Mouse (Mus musculus): ENCODE measurements around the gene Cpne2.

Cpne2 gene

DNA sequence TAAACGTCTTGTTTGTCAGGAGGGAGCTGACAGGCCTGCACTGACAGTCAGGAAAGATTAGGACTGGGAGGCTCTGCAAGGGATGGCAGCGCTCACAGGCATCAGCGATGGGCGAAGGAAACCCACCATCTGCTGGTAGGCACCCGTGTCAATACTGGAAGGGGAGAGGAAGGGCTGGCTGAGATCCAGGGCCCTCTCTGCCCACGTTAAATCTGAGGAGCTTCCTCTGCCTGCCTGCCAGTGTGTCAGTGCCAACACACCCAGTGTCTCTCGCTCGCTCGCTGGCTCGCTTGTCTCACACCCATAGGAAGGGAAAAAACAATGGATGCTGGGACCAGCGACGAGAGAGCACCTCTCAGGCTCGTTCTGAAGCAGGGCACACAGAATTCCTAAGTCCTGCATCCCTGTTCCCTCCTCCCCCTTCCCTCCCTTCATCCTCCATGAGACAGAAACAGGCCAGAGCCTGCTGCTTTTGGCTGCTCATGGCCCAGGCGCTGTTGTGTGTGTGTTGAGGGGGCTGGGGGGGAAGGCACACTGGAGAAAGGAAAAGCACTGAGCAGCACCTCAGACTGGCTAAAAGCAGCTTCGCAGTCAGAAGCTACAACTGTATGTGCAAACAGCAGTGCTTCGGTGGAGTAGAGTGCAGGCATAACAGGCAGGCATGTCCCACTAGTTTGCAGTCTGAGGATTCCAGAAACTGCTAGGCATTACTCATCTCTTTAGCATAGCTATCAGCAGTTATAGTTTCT is 41.5 kb downstream of the Cpne2 start:
- ATAC-seq (ENCODE audit: insufficient number of reproducible peaks, low FRiP score, low TSS enrichment) = peak; percentile 77

GRCm38 (mm10) chr8:94575148-94575547 is 42.4 kb downstream of the Cpne2 start:
- ATAC-seq (ENCODE audit: insufficient number of reproducible peaks, low FRiP score, low TSS enrichment) = no peak

- no peak for ATAC-seq (ENCODE audit: insufficient number of reproducible peaks, low FRiP score, low TSS enrichment)
Measured at GRCm38 (mm10) chr8:94581820-94582483, 49.2 kb downstream of the Cpne2 start.

- ATAC-seq (ENCODE audit: insufficient number of reproducible peaks, low FRiP score, low TSS enrichment) = no peak
Measured at GRCm38 (mm10) chr8:94582569-94582968, 49.8 kb downstream of the Cpne2 start.

DNA sequence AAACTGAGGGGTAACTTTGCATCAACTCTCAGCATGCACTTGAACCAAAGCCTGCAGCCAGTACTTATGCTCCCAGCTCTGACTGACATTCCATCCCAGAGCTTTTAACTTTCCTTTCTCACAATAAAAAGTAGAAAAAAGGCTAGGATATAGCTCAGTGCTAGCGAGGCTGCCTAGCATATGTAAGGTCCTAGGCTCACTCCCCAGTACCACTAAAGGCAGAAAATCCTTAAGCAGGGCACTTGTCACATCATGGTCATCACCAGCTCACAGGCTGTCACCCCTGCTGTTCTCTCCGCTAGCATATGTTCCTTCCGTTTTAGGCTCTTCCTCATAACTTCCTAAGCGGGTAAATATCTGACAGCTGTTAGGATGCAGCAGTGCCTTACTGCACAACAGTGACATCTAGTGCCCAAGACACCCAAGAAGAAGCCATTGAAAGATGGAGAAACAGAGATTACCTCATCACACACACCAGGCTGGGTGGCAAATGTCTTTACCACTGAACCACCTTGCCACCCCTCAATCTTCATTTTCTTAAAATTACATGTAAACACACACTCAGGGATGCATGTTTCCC is 51.5 kb downstream of the Cpne2 start:
- no peak for ATAC-seq (ENCODE audit: insufficient number of reproducible peaks, low FRiP score, low TSS enrichment)

DNA sequence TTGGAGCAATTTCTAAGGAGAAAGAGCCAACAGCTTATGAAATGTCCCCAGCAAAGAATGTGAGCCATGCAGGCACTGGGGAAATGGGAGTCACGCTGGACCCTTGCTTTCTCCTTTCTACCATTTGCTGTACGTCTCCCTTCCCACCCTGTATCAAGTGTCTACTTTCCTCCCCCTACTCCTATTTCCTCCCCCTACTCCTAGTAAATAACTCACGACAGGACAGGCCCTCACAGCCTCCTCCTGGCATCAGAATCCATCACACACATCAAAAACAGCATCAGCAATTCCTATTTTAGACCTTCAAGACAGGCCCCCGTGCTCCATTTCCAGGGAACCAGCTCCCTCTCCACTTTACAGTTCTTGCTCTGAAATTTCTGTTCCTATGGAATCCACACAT is 58.9 kb downstream of the Cpne2 start:
- ATAC-seq (ENCODE audit: insufficient number of reproducible peaks, low FRiP score, low TSS enrichment) = no peak

DNA sequence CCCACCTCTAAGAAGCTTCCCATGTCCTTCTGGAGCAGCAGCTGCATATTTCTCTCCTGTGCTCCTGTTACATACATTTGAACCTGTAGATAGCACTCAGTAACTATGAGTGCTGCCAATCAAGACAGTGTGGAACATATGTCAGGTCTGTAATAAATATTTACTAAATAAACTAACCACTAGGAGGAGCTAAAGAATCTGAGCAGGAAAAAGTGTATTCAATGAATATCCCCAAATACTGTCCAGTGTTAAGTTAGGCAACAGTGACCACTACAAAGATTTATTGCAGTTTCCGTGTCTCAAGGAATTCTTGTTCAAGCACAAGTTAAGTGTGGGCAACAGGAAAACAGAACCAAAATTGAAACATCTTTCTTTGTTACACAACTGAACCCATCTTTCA is 61.4 kb downstream of the Cpne2 start:
- no peak for ATAC-seq (ENCODE audit: insufficient number of reproducible peaks, low FRiP score, low TSS enrichment)

DNA sequence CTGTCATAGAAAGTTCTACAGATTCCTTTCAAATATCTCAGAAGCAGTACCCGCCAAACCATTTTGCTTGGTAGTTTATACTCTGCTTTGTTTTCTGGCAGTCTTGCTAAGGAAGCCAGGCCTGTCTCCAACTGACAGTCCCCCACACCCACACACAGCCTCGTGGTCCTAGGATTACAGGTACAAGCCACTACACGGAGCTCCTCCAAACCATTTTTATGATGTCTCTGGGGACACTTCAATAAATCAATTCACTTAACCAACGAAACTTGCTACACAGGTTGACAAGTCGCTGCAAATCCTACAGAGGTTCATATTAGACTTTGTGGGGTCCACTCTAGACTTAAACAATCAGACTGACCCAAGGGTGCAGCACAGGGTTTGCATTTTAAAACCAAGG is 67.7 kb downstream of the Cpne2 start:
- ATAC-seq (ENCODE audit: insufficient number of reproducible peaks, low FRiP score, low TSS enrichment) = no peak

DNA sequence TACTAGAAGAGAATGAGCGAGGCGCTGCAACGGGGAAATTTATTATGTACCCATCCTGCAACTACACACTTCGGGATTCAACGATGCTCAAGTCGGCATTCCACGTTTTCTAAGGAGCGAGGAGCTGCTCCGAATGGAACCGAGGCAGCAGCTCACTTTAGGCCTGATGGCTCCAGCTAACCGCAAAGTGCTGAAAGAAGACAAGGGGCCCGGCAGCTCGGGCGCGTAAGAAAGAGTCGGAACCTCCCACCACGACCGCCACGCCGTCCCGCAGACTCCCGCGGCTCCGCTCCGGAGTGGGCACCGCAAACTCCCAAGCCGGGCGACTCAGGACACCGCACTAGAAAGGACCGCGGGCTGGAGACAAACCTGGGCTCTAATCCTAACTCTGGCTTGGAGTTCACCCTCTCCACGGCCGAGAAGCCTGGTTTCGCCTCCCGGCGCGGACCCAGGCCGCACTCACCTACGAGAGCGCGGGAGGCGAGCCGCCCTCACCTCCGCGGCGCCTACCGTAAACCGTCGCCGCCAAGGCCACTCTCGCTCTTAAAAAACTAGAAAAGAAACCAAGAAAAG is 68.3 kb downstream of the Cpne2 start:
- ATAC-seq (ENCODE audit: insufficient number of reproducible peaks, low FRiP score, low TSS enrichment) = peak; percentile 45

- ATAC-seq (ENCODE audit: insufficient number of reproducible peaks, low FRiP score, low TSS enrichment) = peak; percentile 99
Measured at GRCm38 (mm10) chr8:94601607-94602385, 69.0 kb downstream of the Cpne2 start, which contains the start of the genes Rspry1 and Fam192a. TSS of gene Rspry1 (plus strand) at chr8:94601937. TSS of gene Fam192a (minus strand) at chr8:94601997.

GRCm38 (mm10) chr8:94602471-94603131 is 69.8 kb downstream of the Cpne2 start:
- no peak for ATAC-seq (ENCODE audit: insufficient number of reproducible peaks, low FRiP score, low TSS enrichment)

DNA sequence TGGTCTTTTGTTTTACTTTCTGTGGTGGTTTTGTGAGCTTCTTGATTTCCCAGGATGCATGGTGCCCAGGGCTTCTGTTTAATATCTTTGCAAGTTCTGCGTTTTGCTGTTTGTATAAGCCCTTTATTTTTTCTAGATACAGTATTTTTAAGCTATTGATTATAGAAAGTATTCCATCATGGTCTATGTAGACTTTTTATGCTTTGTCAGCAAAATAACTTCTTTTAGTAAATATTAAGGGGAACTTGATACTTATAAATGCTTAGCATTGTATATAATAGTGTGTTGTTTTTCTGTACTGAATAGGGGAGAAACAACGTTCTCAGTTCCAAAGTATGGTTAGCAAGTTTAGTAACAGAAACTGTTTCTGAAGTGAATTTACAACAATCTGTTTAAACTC is 71.2 kb downstream of the Cpne2 start:
- no peak for ATAC-seq (ENCODE audit: insufficient number of reproducible peaks, low FRiP score, low TSS enrichment)

DNA sequence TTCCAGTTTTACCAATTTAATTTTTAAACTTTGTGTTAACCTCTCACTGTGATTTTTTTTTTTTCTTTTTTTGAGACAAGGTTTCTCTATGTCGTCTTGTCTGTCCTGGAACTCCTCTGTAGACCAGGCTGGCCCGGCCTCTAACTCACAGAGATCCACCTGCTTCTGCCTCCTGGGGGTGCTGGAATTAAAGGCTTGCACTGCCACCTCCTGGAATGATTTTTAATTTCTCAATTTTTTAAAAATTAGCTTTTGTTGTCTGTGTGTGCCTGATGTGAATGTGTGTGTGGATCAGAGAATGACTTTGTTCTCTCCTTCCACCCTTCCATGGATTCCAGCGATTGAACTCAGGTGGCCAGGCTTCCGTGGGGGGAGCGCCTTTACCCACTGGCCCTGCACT is 74.3 kb downstream of the Cpne2 start:
- ATAC-seq (ENCODE audit: insufficient number of reproducible peaks, low FRiP score, low TSS enrichment) = no peak
